Comparison of ENCODE assay signal across 8 mouse cellular contexts in genomic region chr17:28007857-28008564, GRCm38 (mm10).
A peak's percentile ranks its signal among the peaks of the same experiment; 100 is the strongest.
DNase-seq lines count a peak whose midpoint lies in the region; ATAC-seq lines count a peak whose summit lies in the region.

No protein-coding gene starts in this region.

- no peaks in the 10 kb centered on the region for H3K27me3 ChIP-seq in embryonic facial prominence, embryonic 15.5 days
- no peaks in the 10 kb centered on the region for H3K27me3 ChIP-seq in heart, embryonic 15.5 days
- no peaks in the 10 kb centered on the region for H3K27me3 ChIP-seq in limb, embryonic 11.5 days (ENCODE audit: control insufficient read depth, insufficient read depth, low read length)
- no peaks in the 10 kb centered on the region for H3K27me3 ChIP-seq in midbrain, embryonic 13.5 days

- WGBS in embryonic facial prominence, embryonic 15.5 days, result 30% methylated on average over 27 of the region's 27 CpGs
- WGBS in heart, embryonic 15.5 days, result 29% methylated on average over 27 of the region's 27 CpGs
- 32% methylated on average over 27 of the region's 27 CpGs for WGBS in limb, embryonic 11.5 days
- WGBS in midbrain, embryonic 13.5 days, result 28% methylated on average over 27 of the region's 27 CpGs

- H3K9ac ChIP-seq in embryonic facial prominence, embryonic 15.5 days, result no peak overlapping the region
- peak overlapping the region; percentile 54 for H3K9ac ChIP-seq in heart, embryonic 15.5 days
- peak overlapping the region; percentile 22; the same call in 1 of the 2 replicates for H3K9ac ChIP-seq in limb, embryonic 11.5 days (ENCODE audit: low read length)
- H3K9ac ChIP-seq in midbrain, embryonic 13.5 days (replicated peaks), result peak overlapping the region; percentile 45

- peak overlapping the region; percentile 19 for H3K4me3 ChIP-seq in embryonic facial prominence, embryonic 15.5 days (replicated peaks)
- H3K4me3 ChIP-seq in heart, embryonic 15.5 days, result peak overlapping the region; percentile 43
- H3K4me3 ChIP-seq in limb, embryonic 11.5 days (ENCODE audit: low read depth, low read length), result no peak overlapping the region
- H3K4me3 ChIP-seq in midbrain, embryonic 13.5 days (replicated peaks), result no peak overlapping the region

- peaks cover 65% of the 10 kb centered on the region for H3K4me1 ChIP-seq in embryonic facial prominence, embryonic 15.5 days
- peaks cover 63% of the 10 kb centered on the region for H3K4me1 ChIP-seq in heart, embryonic 15.5 days (replicated peaks)
- peaks cover 25% of the 10 kb centered on the region for H3K4me1 ChIP-seq in limb, embryonic 11.5 days (ENCODE audit: control insufficient read depth, insufficient read depth, low read length)
- peaks cover 42% of the 10 kb centered on the region for H3K4me1 ChIP-seq in midbrain, embryonic 13.5 days (replicated peaks)

- H3K36me3 ChIP-seq in embryonic facial prominence, embryonic 15.5 days, result peaks cover 4% of the 10 kb centered on the region; the same call in 1 of the 2 replicates
- H3K36me3 ChIP-seq in heart, embryonic 15.5 days, result no peaks in the 10 kb centered on the region
- no peaks in the 10 kb centered on the region; the same call in 1 of the 2 replicates for H3K36me3 ChIP-seq in limb, embryonic 11.5 days (ENCODE audit: control insufficient read depth, insufficient read depth, low read length)
- H3K36me3 ChIP-seq in midbrain, embryonic 13.5 days, result peaks cover 35% of the 10 kb centered on the region

- DNase-seq in T-cell, adult 2 months (ENCODE audit: low spot score), result peak; percentile 39
- peak; percentile 45 for DNase-seq in limb, embryonic 11.5 days (ENCODE audit: low spot score)
- DNase-seq in thymus, postnatal 25 days, result peak; percentile 74
- DNase-seq in layer of hippocampus, postnatal 10 days (ENCODE audit: low spot score in 2 of 2), result no peak

- H3K4me2 ChIP-seq in embryonic facial prominence, embryonic 15.5 days (replicated peaks), result peak overlapping the region; percentile 39
- peak overlapping the region; percentile 64 for H3K4me2 ChIP-seq in heart, embryonic 15.5 days
- peak overlapping the region; percentile 39 for H3K4me2 ChIP-seq in limb, embryonic 11.5 days (ENCODE audit: low read depth, severe bottlenecking)
- H3K4me2 ChIP-seq in midbrain, embryonic 13.5 days (replicated peaks), result peak overlapping the region; percentile 3; the same call in 1 of the 2 replicates

- no peaks in the 10 kb centered on the region for H3K9me3 ChIP-seq in embryonic facial prominence, embryonic 15.5 days (replicated peaks)
- H3K9me3 ChIP-seq in heart, embryonic 15.5 days (replicated peaks), result no peaks in the 10 kb centered on the region
- no peaks in the 10 kb centered on the region for H3K9me3 ChIP-seq in limb, embryonic 11.5 days (ENCODE audit: control insufficient read depth, low read length)
- H3K9me3 ChIP-seq in midbrain, embryonic 13.5 days, result no peaks in the 10 kb centered on the region

- peak; percentile 35; the same call in 1 of the 2 replicates for ATAC-seq in embryonic facial prominence, embryonic 15.5 days (ENCODE audit: insufficient number of reproducible peaks, low FRiP score, low TSS enrichment, low read depth)
- ATAC-seq in heart, embryonic 15.5 days (replicated peaks; ENCODE audit: insufficient number of reproducible peaks, insufficient read depth, low FRiP score, low read depth), result peak; percentile 21; the same call in 1 of the 2 replicates
- 0 out of 2 replicates have a peak, but pooled peaks have one; percentile 40 for ATAC-seq in limb, embryonic 11.5 days (ENCODE audit: insufficient number of reproducible peaks, low FRiP score, low TSS enrichment, low read depth)
- ATAC-seq in midbrain, embryonic 13.5 days, result 0 out of 2 replicates have a peak, but pooled peaks have one; percentile 44
- ATAC-seq in frontal cortex, adult (ENCODE audit: low TSS enrichment), result no peak

- peak overlapping the region; percentile 89 for H3K27ac ChIP-seq in embryonic facial prominence, embryonic 15.5 days (replicated peaks)
- peak overlapping the region; percentile 85 for H3K27ac ChIP-seq in heart, embryonic 15.5 days
- H3K27ac ChIP-seq in limb, embryonic 11.5 days (replicated peaks; ENCODE audit: low read depth, low read length), result peak overlapping the region; percentile 86
- 0 out of 2 replicates have a peak overlapping the region, but pooled peaks have one; percentile 14 for H3K27ac ChIP-seq in midbrain, embryonic 13.5 days

Comparison
In these comparisons a context has a peak if more than half of its experiments do, and no peak if none do; other contexts are left out.
1. DNase-seq: peak in T-cell, adult 2 months (single experiment), limb, embryonic 11.5 days (single experiment) and thymus, postnatal 25 days (single experiment); none in layer of hippocampus, postnatal 10 days (0 of 2).
2. H3K27ac ChIP-seq: peak in every context shown above with its lines; median percentile 89 in embryonic facial prominence, embryonic 15.5 days; 86 in limb, embryonic 11.5 days; 85 in heart, embryonic 15.5 days; 14 in midbrain, embryonic 13.5 days.
3. H3K4me2 ChIP-seq: peak in every context shown above with its lines; median percentile 64 in heart, embryonic 15.5 days; 39 in embryonic facial prominence, embryonic 15.5 days; 39 in limb, embryonic 11.5 days; 3 in midbrain, embryonic 13.5 days.
4. H3K4me3 ChIP-seq: peak in embryonic facial prominence, embryonic 15.5 days (single experiment) and heart, embryonic 15.5 days (single experiment); none in limb, embryonic 11.5 days (single experiment) and midbrain, embryonic 13.5 days (single experiment).